Mouse (Mus musculus) brain, embryonic 14.5 days (tissue): ENCODE measurements around the gene Tubgcp6.

Experiments used
- CTCF ChIP-seq: fragments of 200-500 bp; IDR thresholded peaks from 2 replicates; pipeline ENCODE4 v1.5.1; 2012; ENCODE audit warnings: inconsistent platforms, mild to moderate bottlenecking, moderate library complexity, borderline replicate concordance; ENCODE audit not compliant: insufficient read depth, insufficient read length; ENCODE audit errors: extremely low read depth
- POLR2A ChIP-seq: fragments of 200-500 bp; IDR thresholded peaks from 2 replicates; pipeline ENCODE4 v1.6.1; 2012; ENCODE audit warnings: mild to moderate bottlenecking, inconsistent platforms, borderline replicate concordance; ENCODE audit not compliant: poor library complexity, insufficient read depth, insufficient read length, severe bottlenecking; ENCODE audit errors: extremely low read depth

- TF ChIP-seq POLR2A (no peak), CTCF (no peak)
Measured at GRCm38 (mm10) chr15:89145813-89146350, 23.0 kb upstream of the Tubgcp6 start.
